In the genomic region with DNA sequence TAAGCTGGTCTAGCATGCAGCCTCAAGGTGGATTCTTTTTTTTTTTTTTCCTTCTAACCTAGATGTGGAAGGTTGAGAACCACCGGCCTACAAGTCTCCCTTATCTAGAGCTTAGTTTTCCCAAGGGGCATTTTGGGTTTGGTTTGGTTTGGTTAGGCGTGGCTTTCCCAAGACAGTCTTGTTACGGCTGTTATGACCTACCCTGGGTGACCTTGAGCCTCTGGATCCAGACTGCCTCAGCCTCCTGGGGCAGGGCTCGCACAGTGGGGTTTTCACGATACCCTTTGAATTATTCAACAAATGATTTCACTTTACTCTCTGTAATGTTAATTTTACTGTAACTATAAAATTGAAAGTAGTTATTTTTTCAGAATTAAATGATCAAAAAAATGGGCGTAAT, we compare ENCODE assay signal across 24 mouse cellular contexts. TPM values are rescaled to one million over a fixed set of nuclear protein-coding genes. Genes with fewer than 3 reads are reported as not detected.
DNase-seq lines count a peak whose midpoint lies in the region; ATAC-seq and TF ChIP-seq lines count a peak whose summit lies in the region.
"Had no signal": no experiment of that assay in that cellular context is flagged by ENCODE, and none has a peak within 500 bp of the region (broad histone marks: within the 10 kb centered on the region; RNA-seq: fewer than 3 reads in every experiment).

No protein-coding gene starts in this region.

- H3K27me3 ChIP-seq in forebrain, embryonic 11.5 days (ENCODE audit: control insufficient read depth, insufficient read depth, low read length): no peaks in the 10 kb centered on the region
- H3K27me3 ChIP-seq in forebrain, embryonic 13.5 days: no peaks in the 10 kb centered on the region
- H3K27me3 ChIP-seq in CH12.LX (replicated peaks): no peaks in the 10 kb centered on the region
- H3K27me3 ChIP-seq in limb, embryonic 10.5 days (ENCODE audit: low read depth, poor library complexity, severe bottlenecking): no peaks in the 10 kb centered on the region
- H3K27me3 ChIP-seq: embryonic facial prominence, embryonic 12.5 days; forebrain, embryonic 15.5 days; Patski had no signal

- H3K4me1 ChIP-seq in forebrain, embryonic 11.5 days (replicated peaks; ENCODE audit: control insufficient read depth, insufficient read depth, low read length): no peaks in the 10 kb centered on the region
- H3K4me1 ChIP-seq in forebrain, embryonic 13.5 days: no peaks in the 10 kb centered on the region
- peaks cover 2 to 12% of the 10 kb centered on the region in 2 experiments; a peak in 2 of 4 replicates for H3K4me1 ChIP-seq in CH12.LX (ENCODE audit: control insufficient read depth in 1 of 2, insufficient read depth in 2 of 2)
- H3K4me1 ChIP-seq in limb, embryonic 10.5 days: peaks cover 3% of the 10 kb centered on the region; the same call in 1 of the 2 replicates
- H3K4me1 ChIP-seq: embryonic facial prominence, embryonic 12.5 days; forebrain, embryonic 12.5 days had no signal

- no peak for TF ChIP-seq EP300 in CH12.LX (IDR thresholded peaks at IDR 0.05; ENCODE audit: low read length)

- peak; percentile 14 for DNase-seq in forebrain, embryonic 11.5 days (ENCODE audit: low spot score)
- DNase-seq in CH12.LX (ENCODE audit: extremely low read depth) (no peak), R1 (ENCODE audit: low read depth, low spot score) (peak; percentile 58)
- no peak for DNase-seq in urinary bladder, postnatal 25 days (ENCODE audit: low spot score)
- DNase-seq in limb, embryonic 10.5 days (ENCODE audit: low spot score): no peak
- DNase-seq: adrenal gland, adult 8-10 months; adrenal gland, postnatal 14 days; adrenal gland, postnatal 36 days; B cell, adult 2 months; cerebellum, adult 11-12 months; cerebellum, adult 2 months; cerebellum, adult 9-10 months; cerebellum, postnatal 10 days; cerebellum, postnatal 25 days; forebrain, postnatal 0 days had no signal

- peaks cover 3% of the 10 kb centered on the region for H3K36me3 ChIP-seq in forebrain, embryonic 11.5 days (ENCODE audit: control insufficient read depth, insufficient read depth, low read length)
- peaks cover 29% of the 10 kb centered on the region for H3K36me3 ChIP-seq in forebrain, embryonic 13.5 days (ENCODE audit: poor library complexity, severe bottlenecking)
- H3K36me3 ChIP-seq in CH12.LX (replicated peaks in 1 of 2; ENCODE audit: control insufficient read depth in 1 of 2, insufficient read depth in 1 of 2, low read length in 1 of 2): peaks cover 7 to 24% of the 10 kb centered on the region in 2 experiments
- H3K36me3 ChIP-seq in limb, embryonic 10.5 days: peaks cover 30% of the 10 kb centered on the region

- no peak for ATAC-seq in forebrain, embryonic 11.5 days (replicated peaks; ENCODE audit: low FRiP score)
- ATAC-seq in forebrain, embryonic 13.5 days: no peak
- ATAC-seq: activated CD4-positive, CD25-positive, alpha-beta regulatory T cell, adult 4 months; CD4-positive, CD25-positive, alpha-beta regulatory T cell, adult 4 months; forebrain, embryonic 15.5 days; forebrain, postnatal 0 days; Patski had no signal

- dilution Hi-C loops in CH12.LX (cut with MboI; ENCODE audit: extremely low pct_ligation_motif_present, extremely low pct_unique_long_range_greater_than_20kb, low sequenced_read_pairs): no loop called here

- no peak overlapping the region for H3K4me2 ChIP-seq in forebrain, embryonic 11.5 days (ENCODE audit: low read depth, low read length, severe bottlenecking)
- no peak overlapping the region for H3K4me2 ChIP-seq in forebrain, embryonic 13.5 days
- H3K4me2 ChIP-seq in CH12.LX (ENCODE audit: insufficient read depth, low read depth, poor library complexity, severe bottlenecking): no peak overlapping the region
- H3K4me2 ChIP-seq: embryonic facial prominence, embryonic 12.5 days; forebrain, embryonic 12.5 days; forebrain, embryonic 15.5 days had no signal

- no peaks in the 10 kb centered on the region for H3K9me3 ChIP-seq in forebrain, embryonic 11.5 days (ENCODE audit: control insufficient read depth, low read length)
- no peaks in the 10 kb centered on the region for H3K9me3 ChIP-seq in forebrain, embryonic 13.5 days (replicated peaks)
- H3K9me3 ChIP-seq in CH12.LX (replicated peaks; ENCODE audit: low read length): no peaks in the 10 kb centered on the region
- no peaks in the 10 kb centered on the region for H3K9me3 ChIP-seq in limb, embryonic 10.5 days (replicated peaks)
- H3K9me3 ChIP-seq: embryonic facial prominence, embryonic 10.5 days; embryonic facial prominence, embryonic 12.5 days; forebrain, embryonic 12.5 days; forebrain, embryonic 15.5 days; G1E had no signal

- no peak for TF ChIP-seq CTCF in CH12.LX (conservative IDR thresholded peaks at IDR 0.05 in 1 of 2, IDR thresholded peaks at IDR 0.05 in 1 of 2; ENCODE audit: low read depth in 2 of 2, low read length in 2 of 2)

- WGBS in forebrain, embryonic 11.5 days: 89% methylated on average over 6 of the region's 6 CpGs
- WGBS in forebrain, embryonic 13.5 days: 86% methylated on average over 6 of the region's 6 CpGs
- WGBS in limb, embryonic 10.5 days: 88% methylated on average over 6 of the region's 6 CpGs

- no peak for TF ChIP-seq POLR2A in CH12.LX (IDR thresholded peaks at IDR 0.05; ENCODE audit: low read depth, low read length)

- H3K27ac ChIP-seq in forebrain, embryonic 11.5 days (ENCODE audit: low read depth, low read length): no peak overlapping the region
- no peak overlapping the region for H3K27ac ChIP-seq in forebrain, embryonic 13.5 days
- no peak overlapping the region for H3K27ac ChIP-seq in CH12.LX (ENCODE audit: insufficient read depth, low read depth)
- no peak overlapping the region for H3K27ac ChIP-seq in limb, embryonic 10.5 days
- H3K27ac ChIP-seq: embryonic facial prominence, embryonic 10.5 days; embryonic facial prominence, embryonic 12.5 days; forebrain, embryonic 12.5 days; forebrain, embryonic 15.5 days had no signal

- in situ Hi-C loops in CH12.LX (cut with MboI; ENCODE audit: low pct_ligation_motif_present, low pct_unique_long_range_greater_than_20kb, low sequenced_read_pairs): loop anchor here (10.0 kb wide), 1 partner anchor 322 kb away; no protein-coding TSS in a partner anchor

- no peak overlapping the region for H3K9ac ChIP-seq in forebrain, embryonic 11.5 days (ENCODE audit: low read length)
- H3K9ac ChIP-seq in forebrain, embryonic 13.5 days: no peak overlapping the region
- no peak overlapping the region for H3K9ac ChIP-seq in CH12.LX (ENCODE audit: insufficient read depth, low read depth)
- H3K9ac ChIP-seq: embryonic facial prominence, embryonic 12.5 days; forebrain, embryonic 12.5 days; forebrain, embryonic 15.5 days; forebrain, postnatal 0 days had no signal

- TF ChIP-seq RAD21 in CH12.LX (IDR thresholded peaks at IDR 0.05; ENCODE audit: low read depth, low read length): no peak

- no peaks in the 10 kb centered on the region for H3K79me2 ChIP-seq in CH12.LX (replicated peaks; ENCODE audit: control insufficient read depth, extremely low read depth, insufficient read depth, poor library complexity, severe bottlenecking)

- H3K4me3 ChIP-seq in forebrain, embryonic 11.5 days (ENCODE audit: low read depth, low read length): no peak overlapping the region
- no peak overlapping the region for H3K4me3 ChIP-seq in forebrain, embryonic 13.5 days
- H3K4me3 ChIP-seq in CH12.LX (replicated peaks in 1 of 3; ENCODE audit: low read depth in 2 of 3, low read length in 2 of 3, poor library complexity in 1 of 3): no peak overlapping the region
- H3K4me3 ChIP-seq in limb, embryonic 10.5 days: no peak overlapping the region
- H3K4me3 ChIP-seq: embryonic facial prominence, embryonic 10.5 days; embryonic facial prominence, embryonic 12.5 days; forebrain, embryonic 12.5 days; forebrain, embryonic 15.5 days had no signal

TF ChIP-seq in CH12.LX, 34 proteins besides CTCF, POLR2A, EP300 and RAD21:
- TF ChIP-seq PAX5 (IDR thresholded peaks at IDR 0.05; ENCODE audit: low read length) (no peak), ZNF384 (IDR thresholded peaks at IDR 0.05; ENCODE audit: low read depth, low read length) (peak; percentile 12; the same call in 1 of the 2 replicates)

RNA-seq across cellular contexts. Expression of a gene that starts 17.4 kb away (rescaled TPM):
- 59.9 and 67.3 TPM in 2 replicates for polyA plus RNA-seq in forebrain, embryonic 11.5 days (2014; fragmentation: Nextera tagmentation; extraction: Ambion mirVana)
- 112 and 116 TPM in 2 replicates for polyA plus RNA-seq in forebrain, embryonic 13.5 days (2015; fragmentation: Nextera tagmentation; extraction: Ambion mirVana)
- total RNA-seq in CH12.LX (2012; rRNA removed): 16.8 and 20.0 TPM in 2 replicates
- 28.9 and 35.0 TPM in 2 replicates for total RNA-seq in CH12.LX (2014; rRNA removed)
- 21.6 and 27.5 TPM in 2 replicates for polyA plus RNA-seq in CH12.LX (2012; ENCODE audit: insufficient read length, low read depth)
- 67.5 and 69.6 TPM in 2 replicates for polyA plus RNA-seq in limb, embryonic 10.5 days (2016; fragmentation: Nextera tagmentation; extraction: Ambion mirVana)

RNA-seq across cellular contexts. Expression of a gene that starts 17.5 kb away (rescaled TPM):
- polyA plus RNA-seq in forebrain, embryonic 11.5 days (2014; fragmentation: Nextera tagmentation; extraction: Ambion mirVana): 7.4 and 8.3 TPM in 2 replicates
- 6.9 and 7.7 TPM in 2 replicates for polyA plus RNA-seq in forebrain, embryonic 13.5 days (2015; fragmentation: Nextera tagmentation; extraction: Ambion mirVana)
- total RNA-seq in CH12.LX (2012; rRNA removed) (not detected in 2 replicates), CH12.LX (2014; rRNA removed) (0.12 and 0.16 TPM in 2 replicates)
- polyA plus RNA-seq in CH12.LX (2012; ENCODE audit: insufficient read length, low read depth): not detected in 2 replicates
- 7.4 and 9.9 TPM in 2 replicates for polyA plus RNA-seq in limb, embryonic 10.5 days (2016; fragmentation: Nextera tagmentation; extraction: Ambion mirVana)

RNA-seq across cellular contexts. Expression of a gene that starts 31.9 kb away (rescaled TPM):
- 0.68 and 0.76 TPM in 2 replicates for polyA plus RNA-seq in forebrain, embryonic 11.5 days (2014; fragmentation: Nextera tagmentation; extraction: Ambion mirVana)
- polyA plus RNA-seq in forebrain, embryonic 13.5 days (2015; fragmentation: Nextera tagmentation; extraction: Ambion mirVana): 1.4 and 1.5 TPM in 2 replicates
- not detected in 2 replicates for total RNA-seq in CH12.LX (2012; rRNA removed)
- total RNA-seq in CH12.LX (2014; rRNA removed): not detected in 2 replicates
- not detected in 2 replicates for polyA plus RNA-seq in CH12.LX (2012; ENCODE audit: insufficient read length, low read depth)
- 0.23 and 0.24 TPM in 2 replicates for polyA plus RNA-seq in limb, embryonic 10.5 days (2016; fragmentation: Nextera tagmentation; extraction: Ambion mirVana)
- total RNA-seq: G1E had no signal
- polyA plus RNA-seq: activated CD4-positive, CD25-positive, alpha-beta regulatory T cell, adult 4 months; G1E had no signal

Comparison
In these comparisons a context has a peak if more than half of its experiments do, and no peak if none do; other contexts are left out.
1. DNase-seq: peak in forebrain, embryonic 11.5 days (single experiment) and R1 (single experiment); none in CH12.LX (single experiment), urinary bladder, postnatal 25 days (single experiment) and limb, embryonic 10.5 days (single experiment).